10 mouse cellular contexts compared by ENCODE assay signal in the genomic region with DNA sequence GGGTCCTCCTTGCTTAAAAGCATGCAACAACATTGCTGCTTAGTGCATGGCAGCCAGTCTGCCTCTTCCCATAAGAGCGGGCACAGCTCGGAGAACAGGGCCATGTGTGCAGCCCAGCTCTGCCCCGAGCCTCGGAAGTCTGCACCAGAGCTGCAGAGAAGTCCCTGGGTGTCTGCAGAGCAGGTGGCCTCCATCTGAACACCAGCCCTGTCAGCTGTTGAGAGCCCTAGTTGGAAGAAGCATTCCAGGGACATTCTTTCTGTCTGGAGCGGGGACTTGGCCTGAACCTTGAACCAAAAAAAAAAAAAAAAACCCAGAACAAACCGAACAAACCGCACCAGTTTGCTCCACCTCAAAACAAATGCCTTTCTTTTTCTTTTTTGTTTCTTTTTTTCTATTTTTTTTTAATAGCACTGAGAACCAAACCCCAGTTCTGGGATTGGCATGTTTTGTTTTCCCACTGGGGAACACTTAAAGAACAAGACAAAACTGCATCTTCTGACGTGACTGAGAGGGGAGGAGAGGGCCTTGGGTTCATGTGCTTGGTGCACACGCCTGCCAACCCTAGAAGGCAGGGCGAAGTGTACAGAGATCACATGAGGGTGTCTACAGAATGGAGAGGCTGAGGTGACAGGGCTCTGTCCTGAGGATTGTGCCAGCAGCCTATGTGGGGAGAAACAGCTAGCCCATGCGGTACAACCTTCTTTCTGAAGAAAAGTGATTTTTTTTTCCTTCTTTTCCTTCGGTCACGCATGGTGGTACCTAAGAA.
DNase-seq lines count a peak whose midpoint lies in the region; ATAC-seq lines count a peak whose summit lies in the region.
"Had no signal": no experiment of that assay in that cellular context is flagged by ENCODE, and none has a peak within 500 bp of the region (broad histone marks: within the 10 kb centered on the region; RNA-seq: fewer than 3 reads in every experiment).

No protein-coding gene starts in this region.

- DNase-seq in adipocyte (ENCODE audit: low spot score), result peak; percentile 17
- DNase-seq in heart, adult 11 months, result peak; percentile 98
- DNase-seq in kidney, adult 18-20 months, result peak; percentile 46
- DNase-seq in lung, postnatal 14 days, result peak; percentile 35
- DNase-seq in cerebellum, postnatal 14 days, result no peak
- no peak for DNase-seq in thymus, postnatal 0 days (ENCODE audit: low spot score)
- DNase-seq: cerebellum, adult 18-20 months; liver, embryonic 13.5 days; thymus, postnatal 25 days had no signal

- ATAC-seq in erythroblast, adult 5-6 weeks (replicated peaks; ENCODE audit: low FRiP score, poor library complexity, severe bottlenecking), result no peak

Comparison
In these comparisons a context has a peak if more than half of its experiments do, and no peak if none do; other contexts are left out.
1. DNase-seq: peak in adipocyte (single experiment), heart, adult 11 months (single experiment), kidney, adult 18-20 months (single experiment) and lung, postnatal 14 days (single experiment); none in cerebellum, postnatal 14 days (0 of 2) and thymus, postnatal 0 days (single experiment).